Mouse (Mus musculus) MEL (cell line): ENCODE results near the gene Prickle2. TPM values are rescaled to one million over a fixed set of nuclear protein-coding genes. Genes with fewer than 3 reads are reported as not detected.

Experiments used
- DNase-seq: peaks from one replicate; pipeline ENCODE4 v3.0.0; 2011; ENCODE audit warnings: low read depth, low spot score
- H3K27ac ChIP-seq: 2 replicates; pipeline ENCODE4 v1.5.1; 2012; ENCODE audit warnings: low read depth, mild to moderate bottlenecking, control low read depth, low read length, moderate library complexity; ENCODE audit not compliant: control insufficient read depth
- H3K27me3 ChIP-seq, 2 experiments: fragments of 150-350 bp in 1 of 2; sonication (generic) in 1 of 2; 2 replicates each; pipeline ENCODE4 v1.6.1; 2012; ENCODE audit warnings: low read length in 2 of 2, mild to moderate bottlenecking in 2 of 2, improper control_type of control experiment in 1 of 2, moderate library complexity in 1 of 2; ENCODE audit not compliant: insufficient read depth in 2 of 2, control insufficient read depth in 1 of 2
- H3K36me3 ChIP-seq, 2 experiments: 2 replicates each; pipeline ENCODE4 v1.6.1; 2012 to 2014; ENCODE audit warnings: low read length in 2 of 2, improper control_type of control experiment in 1 of 2, inconsistent platforms in 1 of 2, mild to moderate bottlenecking in 1 of 2; ENCODE audit not compliant: insufficient read depth in 2 of 2, control insufficient read depth in 1 of 2
- H3K4me1 ChIP-seq, 2 experiments: fragments of 150-350 bp in 1 of 2; sonication (generic) in 1 of 2; 2 replicates each; pipeline ENCODE4 v1.6.1; 2012; ENCODE audit warnings: low read length in 2 of 2, improper control_type of control experiment in 1 of 2, mild to moderate bottlenecking in 1 of 2; ENCODE audit not compliant: insufficient read depth in 2 of 2, control insufficient read depth in 1 of 2
- H3K4me3 ChIP-seq, 2 experiments: fragments of 150-350 bp in 1 of 2; sonication (generic) in 1 of 2; 2 replicates each; pipeline ENCODE4 v1.5.1; 2012; ENCODE audit warnings: low read depth in 2 of 2, low read length in 2 of 2, mild to moderate bottlenecking in 2 of 2, moderate library complexity in 2 of 2, control low read depth in 1 of 2, improper control_type of control experiment in 1 of 2; ENCODE audit not compliant: control insufficient read depth in 1 of 2, insufficient read depth in 1 of 2
- H3K79me2 ChIP-seq: 2 replicates; pipeline ENCODE4 v1.6.1; 2012; ENCODE audit warnings: mild to moderate bottlenecking, low read length, moderate library complexity; ENCODE audit not compliant: control insufficient read depth, poor library complexity, insufficient read depth
- H3K9ac ChIP-seq: 2 replicates; pipeline ENCODE4 v1.6.1; 2012; ENCODE audit warnings: low read depth, mild to moderate bottlenecking, control low read depth, low read length, moderate library complexity; ENCODE audit not compliant: control insufficient read depth, poor library complexity, severe bottlenecking
- H3K9me3 ChIP-seq: fragments of 150-350 bp; sonication (generic); replicated peaks from 2 replicates; pipeline ENCODE4 v1.6.1; 2012; ENCODE audit warnings: mild to moderate bottlenecking, low read length, improper control_type of control experiment, moderate library complexity; ENCODE audit not compliant: insufficient read depth
- CHD1 ChIP-seq: IDR thresholded peaks from 2 replicates; pipeline ENCODE4 v1.6.1; 2012; ENCODE audit warnings: low read depth, mild to moderate bottlenecking, inconsistent platforms, low read length, improper control_type of control experiment
- CTCF ChIP-seq, 3 experiments: IDR thresholded peaks in 2 of 3; conservative IDR thresholded peaks in 1 of 3; 2 replicates each; pipeline ENCODE4 v1.5.1; 2011 to 2012; ENCODE audit warnings: low read length in 3 of 3, low read depth in 2 of 3, mild to moderate bottlenecking in 2 of 3, improper control_type of control experiment in 1 of 3, inconsistent platforms in 1 of 3, mixed read lengths in 1 of 3, moderate library complexity in 1 of 3; ENCODE audit not compliant: control insufficient read depth in 1 of 3, insufficient read depth in 1 of 3, poor library complexity in 1 of 3, severe bottlenecking in 1 of 3
- ETS1 ChIP-seq: IDR thresholded peaks from 2 replicates; pipeline ENCODE4 v1.6.1; 2012; ENCODE audit warnings: low read depth, mild to moderate bottlenecking, inconsistent platforms, low read length, improper control_type of control experiment, moderate library complexity
- HCFC1 ChIP-seq: IDR thresholded peaks from 2 replicates; pipeline ENCODE4 v1.6.1; 2012; ENCODE audit warnings: low read depth, mild to moderate bottlenecking, inconsistent platforms, low read length, improper control_type of control experiment, moderate library complexity
- MAX ChIP-seq: IDR thresholded peaks from 2 replicates; pipeline ENCODE4 v1.6.1; 2011; ENCODE audit warnings: low read length, improper control_type of control experiment
- MAZ ChIP-seq: IDR thresholded peaks from 2 replicates; pipeline ENCODE4 v1.6.1; 2012; ENCODE audit warnings: low read depth, mild to moderate bottlenecking, inconsistent platforms, low read length, improper control_type of control experiment
- NRF1 ChIP-seq: IDR thresholded peaks from 2 replicates; pipeline ENCODE4 v1.6.1; 2014; ENCODE audit warnings: low read depth, mild to moderate bottlenecking, inconsistent platforms, low read length, improper control_type of control experiment, moderate library complexity; ENCODE audit not compliant: poor library complexity, insufficient read depth, severe bottlenecking
- POLR2A ChIP-seq, 2 experiments: IDR thresholded peaks; 2 replicates each; pipeline ENCODE4 v1.6.1; 2011 to 2012; ENCODE audit warnings: low read length in 2 of 2, mild to moderate bottlenecking in 2 of 2, control low read depth in 1 of 2, improper control_type of control experiment in 1 of 2, low read depth in 1 of 2, moderate library complexity in 1 of 2; ENCODE audit not compliant: control insufficient read depth in 1 of 2, insufficient read depth in 1 of 2, poor library complexity in 1 of 2
- POLR2AphosphoS2 ChIP-seq: IDR thresholded peaks from 2 replicates; pipeline ENCODE4 v1.6.1; 2011; ENCODE audit warnings: low read length, improper control_type of control experiment
- RCOR1 ChIP-seq: IDR thresholded peaks from 2 replicates; pipeline ENCODE4 v1.6.1; 2012; ENCODE audit warnings: low read depth, mild to moderate bottlenecking, inconsistent platforms, low read length, improper control_type of control experiment
- SMC3 ChIP-seq: IDR thresholded peaks from 2 replicates; pipeline ENCODE4 v1.6.1; 2011; ENCODE audit warnings: low read depth, low read length, improper control_type of control experiment
- USF1 ChIP-seq: IDR thresholded peaks from 2 replicates; pipeline ENCODE4 v1.6.1; 2014; ENCODE audit warnings: low read depth, mild to moderate bottlenecking, inconsistent platforms, low read length, improper control_type of control experiment, moderate library complexity
- USF2 ChIP-seq, 2 experiments: IDR thresholded peaks; 2 replicates each; pipeline ENCODE4 v1.6.1; 2011 to 2012; ENCODE audit warnings: improper control_type of control experiment in 2 of 2, low read length in 2 of 2, borderline replicate concordance in 1 of 2, inconsistent platforms in 1 of 2, low read depth in 1 of 2, mild to moderate bottlenecking in 1 of 2; ENCODE audit not compliant: insufficient read depth in 1 of 2
- ZKSCAN1 ChIP-seq: IDR thresholded peaks from 2 replicates; pipeline ENCODE4 v1.6.1; 2012; ENCODE audit warnings: low read depth, mild to moderate bottlenecking, inconsistent platforms, low read length, improper control_type of control experiment, moderate library complexity
- polyA plus RNA-seq, 2 experiments: library from polyadenylated mRNA; stranded (reverse) in 1 of 2; unstranded in 1 of 2; fragments of >175 nt in 1 of 2; fragments of >200 nt in 1 of 2; gene quantifications; 2 replicates each; pipeline versions ENCODE4 v1.2.1 to v1.2.4; 2012; ENCODE audit warnings: low replicate concordance in 2 of 2, low read depth in 1 of 2; ENCODE audit not compliant: insufficient read length in 2 of 2, insufficient read depth in 1 of 2, missing spikeins in 1 of 2
- total RNA-seq: library from RNA; depleted of rRNA; stranded (reverse); fragments of 300-350 nt; gene quantifications from 2 replicates; pipeline ENCODE4 v1.2.3, GENCODE M21; 2012

Gene Prickle2
- total and polyA plus RNA-seq, 3 experiments, result not detected

- TF ChIP-seq USF1 (no peak), CHD1 (no peak)
- TF ChIP-seq, all 39 proteins: peak for 0
These were observed 207.4 kb downstream of the Prickle2 start (continued) for GRCm38 (mm10) chr6:92498574-92498973.

GRCm38 (mm10) chr6:92497279-92497678, 208.7 kb downstream of the Prickle2 start:
- TF ChIP-seq ZKSCAN1 (no peak), POLR2A (IDR thresholded peaks at IDR 0.05; ENCODE audit: control insufficient read depth in 1 of 2, insufficient read depth in 1 of 2, low read depth in 1 of 2, low read length in 2 of 2, poor library complexity in 1 of 2) (no peak), SMC3 (no peak), USF2 (IDR thresholded peaks at IDR 0.05; ENCODE audit: borderline replicate concordance in 1 of 2, insufficient read depth in 1 of 2, low read depth in 1 of 2, low read length in 2 of 2) (no peak), HCFC1 (no peak), USF1 (no peak), CTCF (IDR thresholded peaks at IDR 0.05 in 2 of 3, conservative IDR thresholded peaks at IDR 0.05 in 1 of 3; ENCODE audit: control insufficient read depth in 1 of 3, insufficient read depth in 1 of 3, low read depth in 2 of 3, low read length in 3 of 3, poor library complexity in 1 of 3, severe bottlenecking in 1 of 3) (no peak), RCOR1 (no peak)
- TF ChIP-seq, all 39 proteins: peak for 0
- H3K36me3 ChIP-seq, result no peaks in the 10 kb centered on the region
- H3K4me1 ChIP-seq, result no peaks in the 10 kb centered on the region
- H3K9me3 ChIP-seq, result no peaks in the 10 kb centered on the region
- no peak for DNase-seq
- H3K27ac ChIP-seq, result no peak overlapping the region
- H3K79me2 ChIP-seq, result no peaks in the 10 kb centered on the region
- no peaks in the 10 kb centered on the region for H3K27me3 ChIP-seq
- H3K9ac ChIP-seq, result no peak overlapping the region
- no peak overlapping the region for H3K4me3 ChIP-seq

- TF ChIP-seq POLR2AphosphoS2 (no peak), NRF1 (no peak), MAX (no peak), USF1 (no peak), SMC3 (no peak), ETS1 (no peak), MAZ (no peak), ZKSCAN1 (no peak)
- TF ChIP-seq, all 39 proteins: peak for 0
- H3K4me3 ChIP-seq, result no peak overlapping the region
- DNase-seq, result no peak
These were observed 210.5 kb downstream of the Prickle2 start for GRCm38 (mm10) chr6:92495500-92495899.

More at GRCm38 (mm10) chr6:92495500-92495899, 210.5 kb downstream of the Prickle2 start:
- no peaks in the 10 kb centered on the region for H3K27me3 ChIP-seq
- no peaks in the 10 kb centered on the region for H3K36me3 ChIP-seq
- H3K79me2 ChIP-seq, result no peaks in the 10 kb centered on the region
- no peak overlapping the region for H3K9ac ChIP-seq
- H3K9me3 ChIP-seq, result no peaks in the 10 kb centered on the region
- no peaks in the 10 kb centered on the region for H3K4me1 ChIP-seq
- H3K27ac ChIP-seq, result no peak overlapping the region
